Mouse (Mus musculus) embryonic fibroblast, embryonic 13.5 days (primary cell): ENCODE measurements around the gene Itih4.

Experiments used
- CTCF ChIP-seq: IDR thresholded peaks from 2 replicates; pipeline ENCODE4 v1.5.1; 2011; ENCODE audit warnings: mild to moderate bottlenecking, control low read depth, low read length, moderate library complexity, borderline replicate concordance; ENCODE audit not compliant: insufficient read depth
- POLR2A ChIP-seq: IDR thresholded peaks from 2 replicates; pipeline ENCODE4 v1.6.1; 2011; ENCODE audit warnings: low read depth, mild to moderate bottlenecking, control low read depth, low read length, moderate library complexity

DNA sequence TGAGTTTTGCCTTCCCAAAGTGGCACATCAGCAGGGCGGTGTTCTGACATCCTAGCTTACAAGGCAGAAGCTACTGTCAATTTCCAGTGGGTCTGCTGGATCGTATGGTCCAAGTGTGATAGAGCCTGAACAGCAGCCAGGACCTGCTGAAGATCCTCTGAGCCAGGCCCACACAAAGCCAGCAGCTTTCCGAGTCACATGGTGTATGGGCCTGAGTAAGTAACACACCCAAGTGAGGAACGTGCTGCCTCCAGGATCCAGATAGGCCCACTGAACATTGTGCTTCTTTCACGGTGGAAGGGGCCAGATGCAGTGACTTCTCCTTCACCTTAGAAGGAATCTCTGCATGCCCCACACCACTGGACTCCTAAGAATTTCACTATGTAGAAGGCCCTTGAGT is 34.0 kb upstream of the Itih4 start:
- TF ChIP-seq POLR2A (no peak), CTCF (no peak)
